Mouse (Mus musculus): ENCODE results near the gene Olfr784. TPM values are rescaled to one million over a fixed set of nuclear protein-coding genes. Genes with fewer than 3 reads are reported as not detected.
"Not testable (repeated sequence)": the region's sequence is repeated elsewhere in the genome, so short reads cannot be mapped to it uniquely, and the experiment has no call there.

The Olfr784 gene
- under 1 TPM in 1 of 2 experiments, not detected in 1; 0.23 TPM for total RNA-seq (2021)

DNA sequence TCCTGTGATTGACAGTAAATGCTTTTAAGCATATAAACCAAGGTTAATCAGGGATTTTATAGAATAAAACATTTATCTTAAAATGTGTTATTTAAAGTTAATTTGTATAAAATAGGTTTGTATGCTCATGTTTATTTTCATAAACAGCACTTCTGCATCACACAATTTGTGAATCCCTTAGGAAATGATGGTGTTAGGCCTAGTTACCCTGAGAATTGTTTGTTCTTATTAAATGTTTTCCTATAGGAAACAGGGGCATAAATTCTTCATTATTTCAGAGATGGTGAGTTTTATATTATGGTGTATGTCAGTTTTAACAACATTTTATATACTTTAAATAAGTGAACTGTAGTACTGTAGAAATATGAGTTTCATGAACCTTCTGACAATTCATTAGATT, at the start of gene Olfr784:
TSS of gene Olfr784 (plus strand) at position 301 of the 400 bp plus-strand sequence.
- intact Hi-C loops (cut with DNase I) = no loop called here
- no peak for DNase-seq (ENCODE audit: low spot score in 2 of 2)

DNA sequence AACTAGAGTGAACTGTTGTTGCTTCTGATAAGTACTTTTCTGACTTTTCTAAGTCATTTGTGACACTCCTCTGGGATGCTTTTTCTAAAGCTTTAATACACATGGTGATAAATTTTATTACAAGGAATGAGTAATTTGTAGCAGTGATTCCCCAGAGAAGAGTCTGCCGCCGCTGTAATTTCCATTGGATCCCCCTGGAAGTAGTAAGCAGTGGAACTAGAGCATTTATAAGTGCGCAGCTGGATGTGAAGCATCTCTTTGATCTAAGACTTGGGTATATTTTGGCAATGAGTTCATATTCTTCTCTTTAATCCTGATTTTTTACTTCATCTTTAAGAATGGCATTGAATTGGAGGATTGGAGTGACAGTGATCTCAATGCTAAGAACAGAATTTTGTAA, 35.3 kb upstream of the Olfr784 start, which contains the start of gene Olfr782:
TSS of gene Olfr782 (plus strand) at position 301 of the 400 bp plus-strand sequence.
- DNase-seq (ENCODE audit: low spot score in 2 of 2) = no peak
- intact Hi-C loops (cut with DNase I) = no loop called here

DNA sequence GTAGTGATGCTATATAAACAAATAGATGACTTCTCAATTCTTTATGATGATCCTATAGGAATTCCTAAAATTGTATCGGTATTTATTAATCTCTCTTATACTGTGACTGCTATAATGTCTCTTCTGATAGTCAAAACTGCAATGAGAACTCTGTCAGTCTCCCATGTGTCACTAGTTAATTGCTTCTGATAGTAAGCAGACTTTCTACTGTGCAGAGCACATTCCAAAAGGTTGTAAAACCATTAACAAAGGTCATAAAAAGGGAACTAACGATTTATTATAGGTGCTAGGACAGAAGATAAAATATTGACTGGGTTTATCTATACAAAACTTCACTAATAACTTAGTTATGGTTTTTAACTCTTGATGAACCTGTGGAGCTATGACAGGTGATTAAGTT, 31.4 kb upstream of the Olfr784 start:
- not testable (repeated sequence) for DNase-seq (ENCODE audit: low spot score in 2 of 2)
- intact Hi-C loops (cut with DNase I) = loop anchor here (2.0 kb wide), 1 partner anchor 38 kb away; no protein-coding TSS in a partner anchor

GRCm38 (mm10) chr10:129356496-129356895, 27.4 kb upstream of the Olfr784 start:
- DNase-seq (ENCODE audit: low spot score in 2 of 2); intact Hi-C loops (cut with DNase I): not testable (repeated sequence)

- intact Hi-C loops (cut with DNase I) = no loop called here
- no peak for DNase-seq (ENCODE audit: low spot score in 2 of 2)
Observed at GRCm38 (mm10) chr10:129357307-129357706, 26.6 kb upstream of the Olfr784 start.

GRCm38 (mm10) chr10:129374051-129374450, 9.8 kb upstream of the Olfr784 start:
- DNase-seq (ENCODE audit: low spot score in 2 of 2); intact Hi-C loops (cut with DNase I): not testable (repeated sequence)

DNA sequence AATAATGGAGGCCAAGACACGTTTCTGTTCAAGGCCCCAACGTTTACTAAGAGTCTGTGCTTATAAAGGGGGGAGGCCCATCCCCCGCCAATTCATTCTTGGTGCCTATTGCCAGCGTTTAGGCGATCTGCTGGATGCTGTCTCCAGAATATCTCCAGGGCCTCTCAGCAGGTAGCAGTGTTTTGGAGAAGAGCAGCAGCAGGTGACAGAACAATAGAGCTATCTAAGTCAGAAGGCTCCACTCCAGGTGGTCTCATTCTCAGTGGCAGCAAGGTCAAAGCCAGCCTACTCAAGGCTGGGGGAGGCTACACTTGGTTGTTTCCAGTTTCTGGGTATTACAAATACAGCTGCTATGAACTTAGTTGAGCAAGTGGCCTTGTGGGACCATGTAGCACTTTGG, 17.0 kb downstream of the Olfr784 start:
- intact Hi-C loops (cut with DNase I) = no loop called here
- no peak for DNase-seq (ENCODE audit: low spot score in 2 of 2)

- no peak for DNase-seq (ENCODE audit: low spot score in 2 of 2)
- intact Hi-C loops (cut with DNase I) = no loop called here
Observed at GRCm38 (mm10) chr10:129405126-129405525, 21.2 kb downstream of the Olfr784 start, which contains the start of gene Olfr785. TSS of gene Olfr785 (plus strand) at chr10:129405426.

- no peak for DNase-seq (ENCODE audit: low spot score in 2 of 2)
- intact Hi-C loops (cut with DNase I) = no loop called here
Observed at GRCm38 (mm10) chr10:129427006-129427405, 43.1 kb downstream of the Olfr784 start, which contains the start of gene Olfr786. TSS of gene Olfr786 (plus strand) at chr10:129427306.

Other genes with a start within 250 kb of the Olfr784 start
- gene Olfr770, start 245.1 kb upstream of the Olfr784 start, total RNA-seq (2021) = not detected
- not detected for gene Olfr771, start 219.3 kb upstream of the Olfr784 start, total RNA-seq (2021)
- not detected for gene Olfr772, start 206.2 kb upstream of the Olfr784 start, total RNA-seq (2021)
- gene Olfr773, start 196.7 kb upstream of the Olfr784 start, total RNA-seq (2021) = not detected
- gene Olfr774, start 147.9 kb upstream of the Olfr784 start, total RNA-seq (2021) = not detected
- not detected for gene Olfr775, start 135.7 kb upstream of the Olfr784 start, total RNA-seq (2021)
- not detected for gene Olfr776, start 125.0 kb upstream of the Olfr784 start, total RNA-seq (2021)
- gene Olfr777, start 112.6 kb upstream of the Olfr784 start, total RNA-seq (2021) = not detected
- not detected for gene Olfr780, start 66.0 kb upstream of the Olfr784 start, total RNA-seq (2021)
- not detected for gene Olfr781, start 55.2 kb upstream of the Olfr784 start, total RNA-seq (2021)
- gene Olfr782, start 35.2 kb upstream of the Olfr784 start, total RNA-seq (2021) = not detected
- gene Olfr785, start 21.3 kb downstream of the Olfr784 start, total RNA-seq (2021) = not detected
- not detected for gene Olfr786, start 43.2 kb downstream of the Olfr784 start, total RNA-seq (2021)
- not detected for gene Olfr787, start 77.8 kb downstream of the Olfr784 start, total RNA-seq (2021)
- not detected for gene Olfr788, start 86.9 kb downstream of the Olfr784 start, total RNA-seq (2021)
- gene Olfr789, start 100.7 kb downstream of the Olfr784 start, total RNA-seq (2021) = not detected
- not detected for gene Olfr790, start 114.4 kb downstream of the Olfr784 start, total RNA-seq (2021)
- gene Olfr791, start 137.7 kb downstream of the Olfr784 start, total RNA-seq (2021) = not detected
- not detected for gene Olfr792, start 155.1 kb downstream of the Olfr784 start, total RNA-seq (2021)
- not detected for gene Olfr794, start 183.6 kb downstream of the Olfr784 start, total RNA-seq (2021)
- gene Olfr796, start 228.5 kb downstream of the Olfr784 start, total RNA-seq (2021) = not detected
- gene Olfr798, start 243.9 kb downstream of the Olfr784 start, total RNA-seq (2021) = not detected

All from left cerebral cortex, postnatal 25 days (tissue).